Mouse (Mus musculus) kidney, postnatal 0 days (tissue): ENCODE measurements around the gene Trip11. TPM values are rescaled to one million over a fixed set of nuclear protein-coding genes. Genes with fewer than 3 reads are reported as not detected.

Experiments
- ATAC-seq: fragments of 200-750 bp; cut with Nextera tagmentation; replicated peaks from 2 replicates; pipeline ENCODE4 v1.8.0; 2017; ENCODE audit warnings: low read depth, moderate number of reproducible peaks, moderate TSS enrichment, moderate library complexity; ENCODE audit not compliant: low FRiP score
- DNase-seq: peaks from one replicate; pipeline ENCODE4 v3.0.0-alpha.2; 2016; ENCODE audit warnings: low spot score
- H3K27ac ChIP-seq: fragments of 300-500 bp; sonication (generic); 2 replicates; pipeline ENCODE4 v1.5.1; 2014; ENCODE audit warnings: mild to moderate bottlenecking
- H3K27me3 ChIP-seq: fragments of 300-500 bp; sonication (generic); 2 replicates; pipeline ENCODE4 v1.6.1; 2014; ENCODE audit warnings: low read length, mixed read lengths; ENCODE audit not compliant: insufficient read depth
- H3K36me3 ChIP-seq: fragments of 300-500 bp; sonication (generic); 2 replicates; pipeline ENCODE4 v1.6.1; 2014; ENCODE audit warnings: low read length, mixed read lengths; ENCODE audit not compliant: insufficient read depth
- H3K4me1 ChIP-seq: fragments of 300-500 bp; sonication (generic); replicated peaks from 2 replicates; pipeline ENCODE4 v1.6.1; 2014; ENCODE audit warnings: antibody characterized with exemption, low read length, mixed read lengths; ENCODE audit not compliant: insufficient read depth
- H3K4me2 ChIP-seq: fragments of 300-500 bp; sonication (generic); 2 replicates; pipeline ENCODE4 v1.6.1; 2014; ENCODE audit warnings: mild to moderate bottlenecking, low read length, moderate library complexity, mixed read lengths
- H3K4me3 ChIP-seq: fragments of 300-500 bp; sonication (generic); replicated peaks from 2 replicates; pipeline ENCODE4 v1.5.1; 2014; ENCODE audit warnings: low read depth, low read length
- H3K9ac ChIP-seq: fragments of 300-500 bp; sonication (generic); 2 replicates; pipeline ENCODE4 v1.6.1; 2014; ENCODE audit warnings: low read depth, low read length
- H3K9me3 ChIP-seq: fragments of 300-500 bp; sonication (generic); replicated peaks from 2 replicates; pipeline ENCODE4 v1.6.1; 2016; ENCODE audit warnings: low read length, inconsistent platforms, mixed read lengths
- CTCF ChIP-seq: IDR thresholded peaks from 2 replicates; pipeline ENCODE4 v1.5.1; 2016; ENCODE audit warnings: antibody characterized with exemption, low read depth, mild to moderate bottlenecking, moderate library complexity
- WGBS: fragments of 180-500 bp; shearing (Covaris S2); extraction: QIAGEN DNeasy Blood & Tissue Kit; methylation state at CpG from one replicate; pipeline ENCODE4 v1.1.7; 2014; 5-methylcytosine and 5-hydroxymethylcytosine counted together
- polyA plus RNA-seq: library from polyadenylated mRNA; unstranded; fragments of >200 nt; fragmentation: Nextera tagmentation; extraction: Ambion mirVana; gene quantifications from 2 replicates; pipeline ENCODE4 v1.2.1, GENCODE M21; 2015

Gene Trip11
- polyA plus RNA-seq, 1 experiment from 2014 or later: 21.7 TPM

GRCm38 (mm10) chr12:101898966-101899365 is 14.1 kb downstream of the Trip11 start:
- WGBS: 99% methylated on average over 8 of the region's 8 CpGs
- Histone ChIP-seq H3K4me3 (no peak overlapping the region), H3K4me2 (no peak overlapping the region), H3K36me3 (no peaks in the 10 kb centered on the region), H3K9me3 (no peaks in the 10 kb centered on the region), H3K27me3 (no peaks in the 10 kb centered on the region), H3K9ac (no peak overlapping the region), H3K27ac (no peak overlapping the region), H3K4me1 (no peaks in the 10 kb centered on the region)
- DNase-seq (no peak), ATAC-seq (no peak)
- TF ChIP-seq CTCF: no peak

- ATAC-seq (no peak), DNase-seq (no peak)
- no peak overlapping the region for H3K4me3 ChIP-seq
- 76% methylated on average over 7 of the region's 7 CpGs for WGBS
- no peaks in the 10 kb centered on the region for H3K9me3 ChIP-seq
- no peak overlapping the region for H3K27ac ChIP-seq
- peaks cover 10% of the 10 kb centered on the region for H3K36me3 ChIP-seq
- TF ChIP-seq CTCF: no peak
- no peak overlapping the region for H3K9ac ChIP-seq
- H3K4me2 ChIP-seq: no peak overlapping the region
- H3K4me1 ChIP-seq: no peaks in the 10 kb centered on the region
- no peaks in the 10 kb centered on the region for H3K27me3 ChIP-seq
Measured at GRCm38 (mm10) chr12:101897113-101897512, 16.0 kb downstream of the Trip11 start.

DNA sequence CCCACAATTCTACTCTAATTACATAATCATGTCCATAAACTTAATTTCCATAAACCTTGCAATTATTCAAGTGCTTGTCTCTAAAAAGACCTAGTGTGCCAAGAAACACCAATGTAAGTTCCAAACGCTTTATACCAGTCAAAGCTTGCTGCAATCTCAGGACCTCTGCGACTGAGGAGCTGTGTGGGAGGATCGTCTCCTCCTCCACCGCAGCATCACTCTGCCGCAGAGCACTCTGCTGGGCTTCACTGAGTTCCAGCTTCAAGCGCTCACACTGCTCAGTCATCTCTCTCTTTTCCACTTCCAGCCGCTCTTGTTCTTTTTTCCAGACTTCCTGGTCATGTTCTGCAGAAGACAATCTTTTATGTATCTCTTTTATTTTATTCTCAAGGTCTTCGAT is 19.8 kb downstream of the Trip11 start:
- no peak overlapping the region for H3K4me2 ChIP-seq
- no peak for TF ChIP-seq CTCF
- H3K36me3 ChIP-seq: peaks cover 16% of the 10 kb centered on the region
- no peaks in the 10 kb centered on the region for H3K4me1 ChIP-seq
- WGBS: 67% methylated on average over 8 of the region's 8 CpGs
- DNase-seq: peak; percentile 8
- no peak overlapping the region for H3K9ac ChIP-seq
- H3K27ac ChIP-seq: no peak overlapping the region
- H3K27me3 ChIP-seq: no peaks in the 10 kb centered on the region
- H3K4me3 ChIP-seq: no peak overlapping the region
- no peak for ATAC-seq
- no peaks in the 10 kb centered on the region for H3K9me3 ChIP-seq

- no peak for TF ChIP-seq CTCF
- H3K9ac ChIP-seq: no peak overlapping the region
- H3K4me1 ChIP-seq: no peaks in the 10 kb centered on the region
- no peak overlapping the region for H3K4me2 ChIP-seq
- DNase-seq: no peak
- H3K27me3 ChIP-seq: no peaks in the 10 kb centered on the region
- H3K9me3 ChIP-seq: no peaks in the 10 kb centered on the region
- no peak for ATAC-seq
- H3K4me3 ChIP-seq: no peak overlapping the region
- H3K27ac ChIP-seq: no peak overlapping the region
- H3K36me3 ChIP-seq: peaks cover 16% of the 10 kb centered on the region
- 94% methylated on average over 2 of the region's 2 CpGs for WGBS
Measured at GRCm38 (mm10) chr12:101892832-101893231, 20.2 kb downstream of the Trip11 start.

- Histone ChIP-seq H3K4me1 (no peaks in the 10 kb centered on the region), H3K9ac (no peak overlapping the region), H3K4me2 (no peak overlapping the region), H3K36me3 (peaks cover 25% of the 10 kb centered on the region), H3K27ac (no peak overlapping the region), H3K9me3 (no peaks in the 10 kb centered on the region), H3K27me3 (no peaks in the 10 kb centered on the region), H3K4me3 (no peak overlapping the region)
- no peak for TF ChIP-seq CTCF
- WGBS: 91% methylated on average over 5 of the region's 5 CpGs
- no peak for ATAC-seq
- no peak for DNase-seq
Measured at GRCm38 (mm10) chr12:101891066-101891465, 22.0 kb downstream of the Trip11 start.

DNA sequence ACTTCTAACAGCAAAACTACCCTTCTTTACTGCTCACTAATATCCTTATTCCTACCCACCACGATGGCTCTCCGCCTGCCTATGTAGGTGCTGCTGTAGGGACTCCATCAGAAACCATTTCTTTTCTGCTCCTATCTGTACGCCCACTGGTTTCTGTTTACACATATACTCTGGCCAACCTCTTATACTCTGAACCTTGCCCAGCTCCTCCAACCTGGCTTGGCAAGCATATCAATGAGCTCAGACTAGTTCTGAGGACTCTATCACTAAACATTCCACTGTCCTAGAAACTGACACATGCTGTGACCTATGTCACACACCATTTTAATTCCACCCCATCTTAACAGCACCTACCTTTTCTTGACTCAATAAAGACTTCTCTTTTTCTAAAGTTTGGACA is 23.7 kb downstream of the Trip11 start:
- Histone ChIP-seq H3K36me3 (peaks cover 35% of the 10 kb centered on the region), H3K4me3 (no peak overlapping the region), H3K4me2 (no peak overlapping the region), H3K27ac (no peak overlapping the region), H3K4me1 (no peaks in the 10 kb centered on the region), H3K9me3 (no peaks in the 10 kb centered on the region), H3K9ac (no peak overlapping the region), H3K27me3 (no peaks in the 10 kb centered on the region)
- 95% methylated on average over 3 of the region's 3 CpGs for WGBS
- ATAC-seq (no peak), DNase-seq (no peak)
- TF ChIP-seq CTCF: no peak

DNA sequence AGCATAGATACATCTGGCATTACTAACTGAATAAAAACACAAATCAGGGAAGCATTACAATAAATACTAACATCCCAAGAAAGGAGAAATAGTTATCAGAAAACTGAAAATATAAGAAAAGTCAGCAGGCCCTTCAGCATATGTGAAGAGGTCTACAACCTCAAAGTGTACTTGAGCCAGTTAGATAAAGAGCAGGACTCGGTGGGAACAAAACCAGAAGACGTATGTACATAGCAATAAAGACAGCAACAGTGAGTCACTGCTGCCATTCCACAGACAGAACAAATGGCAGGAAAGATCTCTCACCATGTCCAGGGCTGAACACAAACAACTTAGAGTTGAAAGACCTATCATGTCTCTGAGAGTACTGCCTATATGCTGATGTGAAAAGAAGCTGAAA is 24.8 kb downstream of the Trip11 start:
- Histone ChIP-seq H3K4me3 (no peak overlapping the region), H3K9ac (no peak overlapping the region), H3K9me3 (no peaks in the 10 kb centered on the region), H3K36me3 (peaks cover 41% of the 10 kb centered on the region), H3K4me1 (no peaks in the 10 kb centered on the region), H3K27me3 (no peaks in the 10 kb centered on the region), H3K4me2 (no peak overlapping the region), H3K27ac (no peak overlapping the region)
- no peak for TF ChIP-seq CTCF
- ATAC-seq (no peak), DNase-seq (no peak)
- whole genome bisulfite sequencing: 83% methylated on average over 2 of the region's 2 CpGs
